Mouse (Mus musculus) liver, embryonic 11.5 days (tissue): ENCODE data around the gene Cfap161. TPM values are rescaled to one million over a fixed set of nuclear protein-coding genes. Genes with fewer than 3 reads are reported as not detected.

Experiments
- ATAC-seq: fragments of 200-750 bp; cut with Nextera tagmentation; replicated peaks from 2 replicates; pipeline ENCODE4 v1.8.0; 2017; ENCODE audit warnings: moderate number of reproducible peaks, mild to moderate bottlenecking, moderate TSS enrichment, moderate library complexity; ENCODE audit not compliant: low FRiP score
- DNase-seq: peaks from one replicate; pipeline ENCODE4 v3.0.0-alpha.2; 2017; ENCODE audit warnings: low spot score
- H3K27ac ChIP-seq: fragments of 300-500 bp; sonication (generic); 2 replicates; pipeline ENCODE4 v1.5.1; 2014; ENCODE audit warnings: mild to moderate bottlenecking, low read depth, low read length, control low read depth
- H3K27me3 ChIP-seq: fragments of 300-500 bp; sonication (generic); replicated peaks from 2 replicates; pipeline ENCODE4 v1.6.1; 2014; ENCODE audit warnings: low read length, mixed read lengths; ENCODE audit not compliant: control insufficient read depth, insufficient read depth
- H3K36me3 ChIP-seq: fragments of 300-500 bp; sonication (generic); 2 replicates; pipeline ENCODE4 v1.6.1; 2014; ENCODE audit warnings: mild to moderate bottlenecking, low read length, moderate library complexity, mixed read lengths; ENCODE audit not compliant: control insufficient read depth, insufficient read depth
- H3K4me1 ChIP-seq: fragments of 300-500 bp; sonication (generic); replicated peaks from 2 replicates; pipeline ENCODE4 v1.6.1; 2014; ENCODE audit warnings: low read length, mixed read lengths; ENCODE audit not compliant: control insufficient read depth, insufficient read depth
- H3K4me2 ChIP-seq: fragments of 300-500 bp; sonication (generic); 2 replicates; pipeline ENCODE4 v1.6.1; 2014; ENCODE audit warnings: mild to moderate bottlenecking, control low read depth, moderate library complexity
- H3K4me3 ChIP-seq: fragments of 300-500 bp; sonication (generic); 2 replicates; pipeline ENCODE4 v1.5.1; 2014; ENCODE audit warnings: low read depth, low read length, control low read depth
- H3K9ac ChIP-seq: fragments of 300-500 bp; sonication (generic); 2 replicates; pipeline ENCODE4 v1.6.1; 2014; ENCODE audit warnings: low read depth, low read length, control low read depth
- H3K9me3 ChIP-seq: fragments of 300-500 bp; sonication (generic); 2 replicates; pipeline ENCODE4 v1.6.1; 2016; ENCODE audit warnings: low read length, inconsistent platforms, mixed read lengths; ENCODE audit not compliant: control insufficient read depth
- WGBS: fragments of 180-500 bp; shearing (Covaris S2); extraction: QIAGEN DNeasy Blood & Tissue Kit; methylation state at CpG from one replicate; pipeline ENCODE4 v1.1.7; 2014; 5-methylcytosine and 5-hydroxymethylcytosine counted together
- polyA plus RNA-seq: library from polyadenylated mRNA; unstranded; fragments of >200 nt; fragmentation: Nextera tagmentation; extraction: Ambion mirVana; gene quantifications from 2 replicates; pipeline ENCODE4 v1.2.1, GENCODE M21; 2014

Gene Cfap161
- polyA plus RNA-seq, 1 experiment from 2014 or later: not detected

DNA sequence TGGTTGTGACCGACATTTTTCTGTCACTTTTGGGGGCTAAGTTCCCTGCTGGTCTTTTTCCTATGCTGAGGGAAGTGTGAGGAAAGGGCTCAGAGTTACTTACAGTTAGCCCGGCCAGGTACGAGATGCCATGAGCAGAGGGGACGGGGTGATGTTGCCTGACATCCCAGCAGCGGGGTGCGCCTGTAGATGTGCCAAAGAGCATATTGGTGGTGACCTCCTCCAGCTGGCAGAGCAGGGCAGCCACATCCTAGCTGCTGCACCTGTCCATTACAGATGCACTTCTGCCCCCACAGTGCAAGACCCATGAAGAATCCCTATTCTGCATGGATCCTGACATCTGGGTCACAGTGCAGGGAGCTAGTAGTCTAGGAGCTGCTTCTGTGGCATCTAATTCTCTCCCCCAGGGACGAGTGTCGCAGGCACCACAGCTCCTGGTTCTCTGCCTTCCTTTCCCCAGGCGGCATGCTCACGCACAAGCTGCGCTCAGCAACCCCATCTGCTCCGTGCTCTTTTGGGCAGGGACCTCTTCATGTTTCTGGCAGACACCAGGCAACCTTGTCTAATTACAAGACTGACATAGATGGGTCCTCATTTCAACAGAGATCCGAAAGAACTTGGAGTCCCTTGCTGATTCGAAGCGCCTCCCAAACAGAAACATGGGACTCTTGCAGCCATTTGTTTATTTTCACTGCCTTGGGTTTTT, 62.6 kb downstream of the Cfap161 start:
- Histone ChIP-seq H3K9me3 (no peaks in the 10 kb centered on the region), H3K36me3 (no peaks in the 10 kb centered on the region), H3K4me3 (no peak overlapping the region), H3K27ac (no peak overlapping the region), H3K4me1 (no peaks in the 10 kb centered on the region), H3K9ac (no peak overlapping the region), H3K4me2 (no peak overlapping the region), H3K27me3 (no peaks in the 10 kb centered on the region)
- ATAC-seq (no peak), DNase-seq (no peak)
- WGBS: 82% methylated on average over 15 of the region's 15 CpGs

DNA sequence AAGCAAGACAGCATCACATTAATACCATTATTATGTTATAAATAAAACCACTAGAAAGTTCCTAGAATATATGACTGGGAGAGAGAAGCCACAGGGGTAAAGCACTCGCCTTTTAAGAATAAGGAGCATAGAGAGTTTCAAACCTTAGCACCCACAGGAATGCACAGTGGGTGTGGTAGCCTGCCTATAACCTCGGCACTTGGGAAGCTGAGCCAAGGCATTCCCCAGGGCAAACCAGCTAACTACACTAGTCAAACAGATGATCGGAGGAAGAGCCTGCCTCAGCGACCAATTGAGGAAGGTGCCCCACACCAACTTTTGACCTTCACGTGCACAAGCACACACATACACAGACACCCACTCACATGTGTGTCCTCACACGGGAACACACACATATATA, 63.4 kb downstream of the Cfap161 start:
- H3K4me1 ChIP-seq: no peaks in the 10 kb centered on the region
- no peak overlapping the region for H3K4me3 ChIP-seq
- ATAC-seq (no peak), DNase-seq (no peak)
- no peaks in the 10 kb centered on the region for H3K9me3 ChIP-seq
- no peak overlapping the region for H3K9ac ChIP-seq
- no peaks in the 10 kb centered on the region for H3K36me3 ChIP-seq
- no peak overlapping the region for H3K4me2 ChIP-seq
- H3K27me3 ChIP-seq: no peaks in the 10 kb centered on the region
- WGBS: 78% methylated on average over 6 of the region's 6 CpGs
- H3K27ac ChIP-seq: no peak overlapping the region

DNA sequence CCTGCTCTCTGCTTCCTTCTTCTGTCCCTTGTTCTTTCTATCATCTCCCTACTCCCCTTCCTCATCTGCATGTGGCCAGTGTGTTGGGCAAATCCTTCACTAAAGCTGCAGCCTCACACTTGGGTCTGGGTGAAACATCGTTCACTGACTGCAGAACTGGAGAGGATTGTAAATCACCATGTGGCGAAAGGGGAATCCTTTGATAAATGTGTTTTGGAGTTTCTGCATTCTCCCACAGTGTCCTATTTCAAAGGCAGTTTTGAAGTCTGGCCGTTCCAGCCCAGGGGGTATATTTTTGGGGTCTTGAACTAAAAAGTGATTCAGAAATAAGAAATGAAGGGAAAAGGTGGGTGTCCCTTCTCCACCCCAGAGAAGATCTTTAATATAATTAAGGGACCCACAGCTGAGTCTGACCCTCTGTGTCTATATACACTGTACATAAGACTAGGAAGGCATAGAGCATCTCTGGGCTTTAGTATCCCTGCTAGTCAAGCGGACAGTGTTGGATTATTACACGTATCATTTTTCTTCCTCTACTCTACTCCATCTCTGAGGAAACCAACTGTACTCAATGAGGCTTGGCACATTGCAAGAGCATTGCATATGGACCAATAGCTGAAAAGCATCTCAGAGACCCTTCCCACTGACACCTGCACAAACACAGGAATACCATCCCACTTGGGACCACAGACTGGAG, 67.6 kb downstream of the Cfap161 start:
- ATAC-seq (no peak), DNase-seq (no peak)
- H3K4me3 ChIP-seq: no peak overlapping the region
- H3K27ac ChIP-seq: no peak overlapping the region
- no peaks in the 10 kb centered on the region for H3K9me3 ChIP-seq
- 63% methylated on average over 5 of the region's 5 CpGs for WGBS
- no peak overlapping the region for H3K4me2 ChIP-seq
- H3K4me1 ChIP-seq: no peaks in the 10 kb centered on the region
- H3K9ac ChIP-seq: no peak overlapping the region
- H3K36me3 ChIP-seq: no peaks in the 10 kb centered on the region
- no peaks in the 10 kb centered on the region for H3K27me3 ChIP-seq

DNA sequence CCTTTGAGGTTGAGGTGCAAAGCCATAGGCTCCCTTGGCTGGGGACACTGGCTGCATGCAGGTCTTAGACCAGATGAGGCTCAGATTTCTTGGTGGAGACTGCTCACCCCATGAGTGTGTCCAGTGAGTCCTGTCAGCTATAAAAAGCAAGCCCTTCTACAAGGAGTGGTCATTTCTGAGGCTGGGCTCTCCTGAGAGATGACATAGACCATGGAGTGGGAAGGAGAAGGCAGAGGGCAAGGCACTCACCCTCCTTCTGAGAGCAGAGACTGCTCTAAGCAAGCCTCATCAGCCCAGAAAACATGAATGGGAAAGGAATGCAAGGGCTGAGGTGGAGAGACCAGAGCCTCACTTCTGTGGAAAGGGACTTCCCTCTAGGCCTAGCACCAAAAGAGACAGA, 68.9 kb downstream of the Cfap161 start:
- DNase-seq: no peak

DNA sequence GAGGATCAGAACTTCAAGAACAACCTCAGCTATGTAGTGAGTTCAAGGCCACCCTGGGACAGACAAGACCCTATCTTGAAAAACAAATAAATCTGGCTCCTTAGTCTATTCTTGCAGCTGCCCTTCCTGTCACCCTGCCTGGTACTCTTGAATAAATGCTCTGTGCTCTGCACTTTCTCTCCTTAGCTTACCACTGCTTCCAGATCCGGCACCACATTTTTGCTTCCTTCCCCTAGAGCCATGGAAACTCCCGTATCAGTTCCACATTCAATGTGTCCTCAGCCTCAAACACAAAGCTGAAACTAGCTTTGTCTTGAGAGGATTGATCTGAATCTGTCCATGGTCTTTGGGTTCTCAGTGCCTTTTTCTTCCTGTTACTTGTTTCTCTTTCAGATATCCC, 70.1 kb downstream of the Cfap161 start:
- ATAC-seq (no peak; the same call in 1 of the 2 replicates), DNase-seq (no peak)
- H3K9ac ChIP-seq: no peak overlapping the region

More for the DNA sequence above, 68.9 kb downstream of the Cfap161 start:
- no peak overlapping the region for H3K27ac ChIP-seq
- H3K4me1 ChIP-seq: no peaks in the 10 kb centered on the region
- no peaks in the 10 kb centered on the region for H3K27me3 ChIP-seq
- no peak overlapping the region for H3K4me3 ChIP-seq
- no peak overlapping the region for H3K4me2 ChIP-seq
- no peak for ATAC-seq
- H3K9ac ChIP-seq: no peak overlapping the region
- no peaks in the 10 kb centered on the region for H3K9me3 ChIP-seq
- H3K36me3 ChIP-seq: no peaks in the 10 kb centered on the region

More for the DNA sequence above, 70.1 kb downstream of the Cfap161 start:
- Histone ChIP-seq H3K27me3 (no peaks in the 10 kb centered on the region), H3K4me2 (no peak overlapping the region), H3K4me1 (no peaks in the 10 kb centered on the region), H3K36me3 (no peaks in the 10 kb centered on the region), H3K4me3 (no peak overlapping the region), H3K27ac (no peak overlapping the region), H3K9me3 (no peaks in the 10 kb centered on the region)
- WGBS: 57% methylated on average over 2 of the region's 2 CpGs

Other genes starting within 250 kb of the Cfap161 start
- gene Tmc3, start 210.0 kb downstream of the Cfap161 start, polyA plus RNA-seq: 0.42 and 0.47 TPM in 2 replicates
- 9.2 and 10.8 TPM in 2 replicates for gene Stard5, start 162.9 kb downstream of the Cfap161 start, polyA plus RNA-seq
- gene Il16, start 49.2 kb downstream of the Cfap161 start, polyA plus RNA-seq: 4.5 and 5.9 TPM in 2 replicates
- gene Tlnrd1, start 89.4 kb upstream of the Cfap161 start, polyA plus RNA-seq: 16.4 and 17.4 TPM in 2 replicates
- gene Mesd, start 89.6 kb upstream of the Cfap161 start, polyA plus RNA-seq: 92.6 and 93.0 TPM in 2 replicates